Mouse (Mus musculus) layer of hippocampus, postnatal 25 days (tissue): Measurements from ENCODE around the gene Ncoa1. TPM values are rescaled to one million over a fixed set of nuclear protein-coding genes. Genes with fewer than 3 reads are reported as not detected.

ENCODE experiments used
- DNase-seq, 2 experiments: peaks; one replicate each; pipeline ENCODE4 v3.0.0; 2022; ENCODE audit warnings: mixed read lengths in 2 of 2, low spot score in 1 of 2; ENCODE audit errors: extremely low spot score in 1 of 2
- total RNA-seq, 2 experiments: library from RNA; stranded (reverse); gene quantifications; 2 replicates each; pipeline ENCODE4 v1.2.3; 2021

Ncoa1 gene
- 100 to 1,000 TPM; 123 to 133 TPM for total RNA-seq

- DNase-seq: peak; percentile 61 to 65
These were observed at the start of gene Ncoa1 for GRCm38 (mm10) chr12:4476832-4477671. Gene Ncoa1, minus strand, starts transcription at chr12:4477182.

GRCm38 (mm10) chr12:4524546-4524945 is 47.6 kb upstream of the Ncoa1 start:
- no peak for DNase-seq

- no peak for DNase-seq
These were observed 46.8 kb upstream of the Ncoa1 start for GRCm38 (mm10) chr12:4523688-4524298.

GRCm38 (mm10) chr12:4523208-4523607 is 46.2 kb upstream of the Ncoa1 start:
- peak in 1 of 2 experiments; percentile 66 for DNase-seq

- no peak for DNase-seq
These were observed 42.0 kb upstream of the Ncoa1 start for GRCm38 (mm10) chr12:4518957-4519356.

GRCm38 (mm10) chr12:4509591-4510061 is 32.6 kb upstream of the Ncoa1 start:
- no peak for DNase-seq

- no peak for DNase-seq
These were observed 31.2 kb upstream of the Ncoa1 start for GRCm38 (mm10) chr12:4508182-4508581.

GRCm38 (mm10) chr12:4507461-4507860 is 30.5 kb upstream of the Ncoa1 start:
- no peak for DNase-seq

- no peak for DNase-seq
These were observed 29.9 kb upstream of the Ncoa1 start for GRCm38 (mm10) chr12:4506810-4507430.

- DNase-seq: no peak
These were observed 28.3 kb upstream of the Ncoa1 start for GRCm38 (mm10) chr12:4505298-4505697.

- no peak for DNase-seq
These were observed 26.8 kb upstream of the Ncoa1 start for GRCm38 (mm10) chr12:4503673-4504326.

GRCm38 (mm10) chr12:4501916-4502315 is 24.9 kb upstream of the Ncoa1 start:
- no peak for DNase-seq

- no peak for DNase-seq
These were observed 23.5 kb upstream of the Ncoa1 start for GRCm38 (mm10) chr12:4500516-4500915.

- no peak for DNase-seq
These were observed 22.7 kb upstream of the Ncoa1 start for GRCm38 (mm10) chr12:4499651-4500175.

- DNase-seq: no peak
These were observed 11.4 kb upstream of the Ncoa1 start for GRCm38 (mm10) chr12:4488411-4488810.

GRCm38 (mm10) chr12:4483386-4483785 is 6.4 kb upstream of the Ncoa1 start:
- DNase-seq: no peak

- no peak for DNase-seq
These were observed 4.7 kb upstream of the Ncoa1 start for GRCm38 (mm10) chr12:4481687-4482086.

GRCm38 (mm10) chr12:4480250-4480649 is 3.3 kb upstream of the Ncoa1 start:
- DNase-seq: no peak

GRCm38 (mm10) chr12:4479171-4479881 is 2.3 kb upstream of the Ncoa1 start:
- no peak for DNase-seq
